ENCODE assay signal across 8 mouse cellular contexts in the genomic region with DNA sequence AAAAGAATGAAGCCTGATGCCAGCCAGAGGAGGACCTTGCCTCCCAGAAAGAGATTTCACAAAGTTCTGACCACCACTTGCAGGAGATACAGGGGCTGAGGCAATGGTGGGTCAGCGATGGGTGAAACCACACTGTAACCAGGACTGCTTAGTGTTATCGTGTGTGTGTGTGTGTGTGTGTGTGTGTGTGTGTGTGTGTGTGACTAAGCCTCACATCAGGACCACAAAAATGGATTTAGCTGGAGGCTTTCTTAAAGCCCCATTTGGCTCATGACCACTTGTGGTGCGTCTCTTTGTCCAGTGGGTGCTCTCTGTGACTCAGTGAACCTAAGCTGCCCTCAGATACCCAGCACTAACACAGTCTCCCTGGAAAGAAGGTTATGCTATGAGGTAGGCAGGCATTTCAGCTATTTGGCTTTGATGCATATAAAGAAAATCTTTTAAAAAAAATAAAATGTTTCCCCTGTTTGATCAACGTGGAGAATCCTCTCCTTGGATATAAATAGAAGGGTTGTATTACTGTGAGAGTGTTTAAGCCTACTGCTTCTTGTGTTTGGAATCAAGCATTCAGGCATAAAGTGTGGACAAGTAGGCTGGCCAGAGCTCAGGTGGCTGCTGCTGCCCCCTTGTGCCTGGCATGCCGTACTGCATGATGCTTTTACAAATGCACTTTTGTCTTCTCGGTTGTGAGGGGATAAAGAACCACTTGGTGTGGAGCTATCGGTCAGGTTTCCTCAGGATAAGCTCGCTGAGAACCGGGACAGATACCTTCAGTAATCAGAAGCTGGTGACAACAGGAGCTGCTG.
DNase-seq lines count a peak whose midpoint lies in the region; ATAC-seq and TF ChIP-seq lines count a peak whose summit lies in the region.

No protein-coding gene starts in this region.

- no peak overlapping the region for H3K4me3 ChIP-seq in forebrain, postnatal 0 days (ENCODE audit: low read depth, low read length)
- no peak overlapping the region for H3K4me3 ChIP-seq in left cerebral cortex, adult 2 months
- no peak overlapping the region for H3K4me3 ChIP-seq in midbrain, embryonic 10.5 days

- H3K4me2 ChIP-seq in forebrain, postnatal 0 days (ENCODE audit: low read depth) = no peak overlapping the region

- H3K27ac ChIP-seq in forebrain, postnatal 0 days (ENCODE audit: low read depth, low read length) = no peak overlapping the region
- no peak overlapping the region for H3K27ac ChIP-seq in left cerebral cortex, adult 2 months
- H3K27ac ChIP-seq in midbrain, embryonic 10.5 days (replicated peaks) = no peak overlapping the region

- WGBS in forebrain, postnatal 0 days = 31% methylated on average over 9 of the region's 9 CpGs
- WGBS in midbrain, embryonic 10.5 days = 33% methylated on average over 9 of the region's 9 CpGs

- no peaks in the 10 kb centered on the region for H3K4me1 ChIP-seq in forebrain, postnatal 0 days (ENCODE audit: insufficient read depth)
- H3K4me1 ChIP-seq in midbrain, embryonic 10.5 days = no peaks in the 10 kb centered on the region

- intact Hi-C loops in left cerebral cortex, adult 2 months (cut with DNase I) = loop anchor here (1.0 to 5.0 kb wide), 2 partner anchors 65 to 131 kb away; no protein-coding TSS in a partner anchor

- DNase-seq in spleen, adult 18-20 months = peak; percentile 15 to 59
- DNase-seq in spleen, adult 12 weeks (ENCODE audit: low spot score) = no peak
- peak; percentile 70 to 80 for DNase-seq in cerebellum, adult 18-20 months
- peak; percentile 74 for DNase-seq in forebrain, postnatal 0 days
- peak; percentile 1 for DNase-seq in hindlimb bud, embryonic 11.5 days (ENCODE audit: extremely low spot score, low read depth, low spot score)
- DNase-seq in left cerebral cortex, adult 2 months (ENCODE audit: extremely low spot score in 1 of 2, low spot score in 2 of 2) = peak; percentile 60 to 78
- peak; percentile 67 for DNase-seq in midbrain, embryonic 10.5 days (ENCODE audit: low spot score)
- DNase-seq in right cerebral cortex, postnatal 4 days = peak; percentile 77

- peak; percentile 95 for TF ChIP-seq CTCF in forebrain, postnatal 0 days (IDR thresholded peaks at IDR 0.05; ENCODE audit: low read depth)
- TF ChIP-seq CTCF in left cerebral cortex, adult 2 months (IDR thresholded peaks at IDR 0.05) = peak; percentile 89

- H3K36me3 ChIP-seq in forebrain, postnatal 0 days (ENCODE audit: insufficient read depth) = peaks cover 5% of the 10 kb centered on the region; the same call in 1 of the 2 replicates
- 0 out of 2 replicates have a peak, but pooled peaks cover 5% of the 10 kb centered on the region for H3K36me3 ChIP-seq in midbrain, embryonic 10.5 days

- peak; percentile 87 for ATAC-seq in forebrain, postnatal 0 days

- H3K27me3 ChIP-seq in forebrain, postnatal 0 days (ENCODE audit: insufficient read depth, low read length) = no peaks in the 10 kb centered on the region
- H3K27me3 ChIP-seq in midbrain, embryonic 10.5 days (ENCODE audit: low read depth, poor library complexity, severe bottlenecking) = no peaks in the 10 kb centered on the region

- no peaks in the 10 kb centered on the region for H3K9me3 ChIP-seq in forebrain, postnatal 0 days (ENCODE audit: low read length)
- no peaks in the 10 kb centered on the region for H3K9me3 ChIP-seq in midbrain, embryonic 10.5 days (replicated peaks)

- no peak overlapping the region for H3K9ac ChIP-seq in forebrain, postnatal 0 days
